Mouse (Mus musculus) thymus, adult 2 months (tissue): ENCODE results near the gene Tmprss4.

Experiments used
- CTCF ChIP-seq: fragments of 200-500 bp; IDR thresholded peaks from 2 replicates; pipeline ENCODE4 v1.5.1; 2012; ENCODE audit warnings: mild to moderate bottlenecking, control low read depth, low read length, moderate library complexity, borderline replicate concordance; ENCODE audit not compliant: control insufficient read depth, poor library complexity, insufficient read depth; ENCODE audit errors: extremely low read depth
- POLR2A ChIP-seq: fragments of 200-500 bp; IDR thresholded peaks from 2 replicates; pipeline ENCODE4 v1.6.1; 2012; ENCODE audit warnings: mild to moderate bottlenecking, low read length, control low read depth, moderate library complexity; ENCODE audit not compliant: control insufficient read depth, poor library complexity, insufficient read depth; ENCODE audit errors: extremely low read depth

DNA sequence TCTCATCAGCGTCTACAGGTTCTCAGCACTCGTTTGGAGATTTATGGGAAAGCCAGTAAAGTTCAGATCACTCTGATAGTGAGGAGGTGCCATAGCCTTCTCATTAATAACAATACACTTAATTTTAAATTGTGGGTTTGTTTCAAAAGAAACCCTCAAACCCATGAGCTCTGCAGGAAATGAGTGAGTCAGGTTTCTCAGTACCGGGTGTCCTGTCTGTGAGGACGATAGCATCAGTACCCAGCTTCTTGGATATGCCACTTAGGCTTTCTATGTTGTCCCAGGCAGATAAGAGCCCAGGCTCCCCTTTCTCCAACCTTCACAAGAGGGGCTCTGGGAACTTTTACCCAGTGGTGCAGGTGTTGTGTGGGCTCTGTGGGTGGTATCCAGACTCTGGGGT, 48.1 kb upstream of the Tmprss4 start:
- TF ChIP-seq CTCF, result no peak
- TF ChIP-seq POLR2A, result no peak
